Mouse (Mus musculus) MEL (cell line): ENCODE results near the gene Tspan18.

Experiments used
- MAX ChIP-seq: IDR thresholded peaks from 2 replicates; pipeline ENCODE4 v1.6.1; 2011; ENCODE audit warnings: low read length, improper control_type of control experiment
- POLR2A ChIP-seq, 2 experiments: IDR thresholded peaks; 2 replicates each; pipeline ENCODE4 v1.6.1; 2011 to 2012; ENCODE audit warnings: low read length in 2 of 2, mild to moderate bottlenecking in 2 of 2, control low read depth in 1 of 2, improper control_type of control experiment in 1 of 2, low read depth in 1 of 2, moderate library complexity in 1 of 2; ENCODE audit not compliant: control insufficient read depth in 1 of 2, insufficient read depth in 1 of 2, poor library complexity in 1 of 2
- RAD21 ChIP-seq: IDR thresholded peaks from 2 replicates; pipeline ENCODE4 v1.6.1; 2011; ENCODE audit warnings: mild to moderate bottlenecking, low read depth, low read length, improper control_type of control experiment
- TBP ChIP-seq: IDR thresholded peaks from 2 replicates; pipeline ENCODE4 v1.8.0; 2011; ENCODE audit warnings: low read depth, low read length, improper control_type of control experiment
- ZC3H11A ChIP-seq: IDR thresholded peaks from 2 replicates; pipeline ENCODE4 v1.6.1; 2012; ENCODE audit warnings: low read depth, mild to moderate bottlenecking, inconsistent platforms, low read length, improper control_type of control experiment
- ZKSCAN1 ChIP-seq: IDR thresholded peaks from 2 replicates; pipeline ENCODE4 v1.6.1; 2012; ENCODE audit warnings: low read depth, mild to moderate bottlenecking, inconsistent platforms, low read length, improper control_type of control experiment, moderate library complexity

GRCm38 (mm10) chr2:93179603-93180002 lies 154.7 kb downstream of the Tspan18 start:
- TF ChIP-seq RAD21: no peak
- TF ChIP-seq TBP: no peak
- no peak for TF ChIP-seq POLR2A (IDR thresholded peaks at IDR 0.05; ENCODE audit: control insufficient read depth in 1 of 2, insufficient read depth in 1 of 2, low read depth in 1 of 2, low read length in 2 of 2, poor library complexity in 1 of 2)
- no peak for TF ChIP-seq MAX
- no peak for TF ChIP-seq ZC3H11A
- no peak for TF ChIP-seq ZKSCAN1
